Mouse (Mus musculus): Measurements from ENCODE around the gene Mapk1ip1l. TPM values are rescaled to one million over a fixed set of nuclear protein-coding genes. Genes with fewer than 3 reads are reported as not detected.

Gene Mapk1ip1l
- total and polyA plus RNA-seq, 3 experiments = 33.8 to 159 (median 59.5) TPM

DNA sequence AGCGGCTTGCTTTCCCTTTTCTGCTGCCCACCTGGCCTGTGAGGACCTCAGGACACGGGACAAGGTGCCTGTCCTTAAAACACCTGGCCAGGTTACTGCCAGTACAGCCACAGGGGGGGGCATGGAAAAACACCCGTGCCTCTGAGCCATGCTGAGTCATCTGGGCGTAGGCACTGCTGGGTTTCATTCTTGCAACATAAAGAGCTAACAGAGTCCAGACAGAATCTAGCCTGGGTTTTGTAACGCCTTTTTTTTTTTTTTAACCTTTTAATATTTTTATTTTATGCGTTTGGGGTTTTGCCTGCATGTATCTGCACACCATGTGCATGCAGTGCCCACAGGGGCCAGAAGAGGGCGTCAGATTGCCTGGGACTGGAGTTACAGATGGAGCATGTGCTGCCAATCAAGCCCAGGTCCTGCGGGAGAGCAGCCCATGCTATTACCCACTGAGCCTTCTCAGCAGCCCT, 56.1 kb downstream of the Mapk1ip1l start (continued):
- 0 out of 2 replicates have a peak, but pooled peaks have one; percentile 23 for TF ChIP-seq ZC3H11A (IDR thresholded peaks at IDR 0.05; ENCODE audit: low read depth, low read length)

DNA sequence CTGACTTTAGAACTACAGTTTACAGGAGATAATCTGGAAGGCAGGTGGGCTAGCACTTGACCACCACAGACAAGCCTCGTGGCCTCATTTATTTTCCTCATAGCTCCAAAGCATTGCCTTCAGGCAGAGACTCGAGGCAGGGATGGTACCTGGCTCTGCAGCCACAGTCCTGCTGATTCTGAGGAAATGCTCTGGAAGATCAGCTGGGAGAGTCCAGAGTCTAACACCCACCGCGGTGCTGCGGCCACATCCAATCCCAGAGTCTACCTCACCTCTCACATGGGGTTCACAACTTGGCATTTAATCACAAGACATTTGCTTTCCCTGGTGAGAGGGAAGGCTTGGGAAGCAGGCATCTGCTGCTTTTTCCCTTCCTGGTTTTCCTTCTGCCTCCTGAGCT, 56.9 kb downstream of the Mapk1ip1l start:
- Histone ChIP-seq H3K36me3 (ENCODE audit: control insufficient read depth in 1 of 2, insufficient read depth in 2 of 2, low read length in 2 of 2) (peaks cover 0 to 4% of the 10 kb centered on the region in 2 experiments; a peak in 1 of 4 replicates), H3K9me3 (replicated peaks; ENCODE audit: insufficient read depth, low read length) (no peaks in the 10 kb centered on the region), H3K9ac (ENCODE audit: control insufficient read depth, low read depth, low read length, poor library complexity, severe bottlenecking) (no peak overlapping the region), H3K27me3 (ENCODE audit: control insufficient read depth in 1 of 2, insufficient read depth in 2 of 2, low read length in 2 of 2) (no peaks in the 10 kb centered on the region), H3K4me1 (ENCODE audit: control insufficient read depth in 1 of 2, insufficient read depth in 2 of 2, low read length in 2 of 2) (peaks cover 0 to 9% of the 10 kb centered on the region in 2 experiments; a peak in 2 of 4 replicates), H3K79me2 (ENCODE audit: control insufficient read depth, insufficient read depth, low read length, poor library complexity) (no peaks in the 10 kb centered on the region), H3K4me3 (ENCODE audit: control insufficient read depth in 1 of 2, insufficient read depth in 1 of 2, low read depth in 2 of 2, low read length in 2 of 2) (no peak overlapping the region), H3K27ac (ENCODE audit: control insufficient read depth, low read depth, low read length) (no peak overlapping the region)
- no peak for DNase-seq (ENCODE audit: low read depth, low spot score)
- TF ChIP-seq USF1 (IDR thresholded peaks at IDR 0.05; ENCODE audit: low read depth, low read length) = no peak
- no peak for TF ChIP-seq TCF12 (IDR thresholded peaks at IDR 0.05; ENCODE audit: low read depth, low read length)
- TF ChIP-seq SMC3 (IDR thresholded peaks at IDR 0.05; ENCODE audit: low read depth, low read length) = no peak
- TF ChIP-seq TAL1 (IDR thresholded peaks at IDR 0.05; ENCODE audit: low read length) = no peak
- no peak for TF ChIP-seq CTCF (IDR thresholded peaks at IDR 0.05 in 2 of 3, conservative IDR thresholded peaks at IDR 0.05 in 1 of 3; ENCODE audit: control insufficient read depth in 1 of 3, insufficient read depth in 1 of 3, low read depth in 2 of 3, low read length in 3 of 3, poor library complexity in 1 of 3, severe bottlenecking in 1 of 3)
- no peak for TF ChIP-seq GABPA (IDR thresholded peaks at IDR 0.05; ENCODE audit: low read depth, low read length)

DNA sequence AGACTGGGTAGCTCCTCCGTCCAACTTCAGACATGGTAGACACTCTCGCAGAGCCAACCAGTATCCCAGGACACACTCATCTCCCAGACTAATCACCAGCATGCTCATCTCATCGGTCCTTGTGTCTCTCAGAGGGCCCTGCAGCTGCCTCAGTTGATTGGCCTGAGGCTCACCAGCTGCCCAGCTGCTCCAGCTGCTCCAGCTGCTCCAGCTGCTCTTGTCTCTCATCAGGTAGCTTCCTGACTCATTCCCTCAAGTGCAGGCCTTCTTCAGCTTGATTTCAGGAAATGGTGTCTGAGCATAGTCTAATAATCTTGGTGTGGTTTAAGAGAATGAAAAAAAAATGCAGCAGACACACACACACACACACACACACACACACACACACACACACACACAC, 58.6 kb downstream of the Mapk1ip1l start:
- no peak for DNase-seq (ENCODE audit: low read depth, low spot score)
- no peaks in the 10 kb centered on the region for H3K9me3 ChIP-seq (replicated peaks; ENCODE audit: insufficient read depth, low read length)
- no peak overlapping the region for H3K9ac ChIP-seq (ENCODE audit: control insufficient read depth, low read depth, low read length, poor library complexity, severe bottlenecking)
- no peak for TF ChIP-seq TCF12 (IDR thresholded peaks at IDR 0.05; ENCODE audit: low read depth, low read length)
- TF ChIP-seq TAL1 (IDR thresholded peaks at IDR 0.05; ENCODE audit: low read length) = no peak
- no peak for TF ChIP-seq ZMIZ1 (IDR thresholded peaks at IDR 0.05; ENCODE audit: low read depth, low read length)
- no peak for TF ChIP-seq ZNF384 (IDR thresholded peaks at IDR 0.05; ENCODE audit: low read depth, low read length)
- no peak for TF ChIP-seq ELF1 (IDR thresholded peaks at IDR 0.05; ENCODE audit: low read depth, low read length)
- no peak for TF ChIP-seq ETS1 (IDR thresholded peaks at IDR 0.05; ENCODE audit: low read depth, low read length)
- TF ChIP-seq MXI1 (IDR thresholded peaks at IDR 0.05; ENCODE audit: low read depth, low read length) = no peak
- no peak for TF ChIP-seq MYB (IDR thresholded peaks at IDR 0.05; ENCODE audit: low read depth, low read length)
- no peak for TF ChIP-seq MYC (IDR thresholded peaks at IDR 0.05; ENCODE audit: low read depth, low read length)
- TF ChIP-seq POLR2AphosphoS2 (IDR thresholded peaks at IDR 0.05; ENCODE audit: low read length) = no peak
- TF ChIP-seq ZKSCAN1 (IDR thresholded peaks at IDR 0.05; ENCODE audit: low read depth, low read length) = no peak
- no peak for TF ChIP-seq USF2 (IDR thresholded peaks at IDR 0.05; ENCODE audit: borderline replicate concordance in 1 of 2, insufficient read depth in 1 of 2, low read depth in 1 of 2, low read length in 2 of 2)
- no peak for TF ChIP-seq GABPA (IDR thresholded peaks at IDR 0.05; ENCODE audit: low read depth, low read length)
- no peak for TF ChIP-seq EP300 (IDR thresholded peaks at IDR 0.05; ENCODE audit: low read depth in 1 of 2, low read length in 2 of 2)
- no peak for TF ChIP-seq CHD2 (IDR thresholded peaks at IDR 0.05; ENCODE audit: low read length)
- TF ChIP-seq CTCF (IDR thresholded peaks at IDR 0.05 in 2 of 3, conservative IDR thresholded peaks at IDR 0.05 in 1 of 3; ENCODE audit: control insufficient read depth in 1 of 3, insufficient read depth in 1 of 3, low read depth in 2 of 3, low read length in 3 of 3, poor library complexity in 1 of 3, severe bottlenecking in 1 of 3) = no peak
- TF ChIP-seq GATA1 (IDR thresholded peaks at IDR 0.05; ENCODE audit: low read depth, low read length) = no peak
- H3K4me1 ChIP-seq (ENCODE audit: control insufficient read depth in 1 of 2, insufficient read depth in 2 of 2, low read length in 2 of 2) = peaks cover 2 to 16% of the 10 kb centered on the region in 2 experiments; a peak in 3 of 4 replicates
- H3K4me3 ChIP-seq (ENCODE audit: control insufficient read depth in 1 of 2, insufficient read depth in 1 of 2, low read depth in 2 of 2, low read length in 2 of 2) = no peak overlapping the region
- H3K27me3 ChIP-seq (ENCODE audit: control insufficient read depth in 1 of 2, insufficient read depth in 2 of 2, low read length in 2 of 2) = no peaks in the 10 kb centered on the region
- H3K79me2 ChIP-seq (ENCODE audit: control insufficient read depth, insufficient read depth, low read length, poor library complexity) = no peaks in the 10 kb centered on the region
- H3K36me3 ChIP-seq (ENCODE audit: control insufficient read depth in 1 of 2, insufficient read depth in 2 of 2, low read length in 2 of 2) = peaks cover 0 to 7% of the 10 kb centered on the region in 2 experiments; a peak in 2 of 4 replicates
- H3K27ac ChIP-seq (ENCODE audit: control insufficient read depth, low read depth, low read length) = no peak overlapping the region
